Mouse (Mus musculus) regulatory T cell (primary cell): ENCODE results near the gene Dnajb13.

ENCODE experiments used
- in situ Hi-C: fragments of 300-600 bp; cut with MboI, MseI; formaldehyde crosslinking; loops from one replicate; pipeline ENCODE4 v1.15.1; 2025; ENCODE audit warnings: high pct_unique_total_duplicates

Dnajb13 gene

DNA sequence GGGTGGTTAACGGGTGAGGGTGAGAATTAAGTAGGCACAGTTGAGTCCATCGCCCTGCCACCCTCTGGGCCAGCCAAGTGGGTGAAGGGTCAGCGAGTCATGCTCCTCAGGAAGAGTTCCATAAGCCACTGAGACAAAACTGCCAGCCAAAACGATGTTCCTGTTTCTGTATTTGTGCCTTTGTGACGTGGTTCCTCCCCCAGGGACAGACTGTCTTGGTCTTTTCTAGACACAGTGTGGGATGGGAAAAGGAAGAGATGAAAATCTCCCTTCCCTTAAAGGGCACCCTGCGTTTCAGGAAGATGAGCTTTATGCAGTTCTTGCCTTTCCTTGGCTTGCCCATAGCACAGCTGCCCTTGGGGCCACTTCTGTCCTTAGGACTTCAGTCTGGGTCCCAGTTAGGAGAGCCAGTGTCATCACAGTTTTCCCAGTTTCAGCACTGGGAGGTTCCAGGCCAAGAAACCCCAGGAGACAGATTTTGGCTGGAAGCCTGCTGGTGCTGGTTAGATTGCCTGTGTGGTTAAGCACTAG is 53.1 kb downstream of the Dnajb13 start:
- in situ Hi-C loops = no loop called here

DNA sequence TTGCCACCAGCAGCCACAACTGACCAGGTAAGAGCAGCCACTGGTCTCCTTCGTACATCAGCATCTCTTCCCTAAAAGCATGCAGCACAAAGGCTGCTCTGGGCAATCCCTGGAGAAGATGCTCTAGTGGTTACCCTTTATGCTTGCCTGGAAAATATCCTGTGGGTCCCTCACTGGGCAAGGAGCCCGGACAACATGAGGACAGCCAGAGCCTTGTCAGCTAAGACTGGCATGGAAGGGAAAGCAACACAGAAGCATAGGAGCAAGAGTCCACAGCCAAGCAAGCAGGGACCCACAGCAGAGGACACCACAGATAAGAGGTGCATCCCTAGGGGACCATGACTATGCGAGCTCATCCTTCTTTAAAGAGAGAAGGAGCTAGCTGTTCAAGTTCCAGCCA is 54.9 kb downstream of the Dnajb13 start:
- in situ Hi-C loops = no loop called here

DNA sequence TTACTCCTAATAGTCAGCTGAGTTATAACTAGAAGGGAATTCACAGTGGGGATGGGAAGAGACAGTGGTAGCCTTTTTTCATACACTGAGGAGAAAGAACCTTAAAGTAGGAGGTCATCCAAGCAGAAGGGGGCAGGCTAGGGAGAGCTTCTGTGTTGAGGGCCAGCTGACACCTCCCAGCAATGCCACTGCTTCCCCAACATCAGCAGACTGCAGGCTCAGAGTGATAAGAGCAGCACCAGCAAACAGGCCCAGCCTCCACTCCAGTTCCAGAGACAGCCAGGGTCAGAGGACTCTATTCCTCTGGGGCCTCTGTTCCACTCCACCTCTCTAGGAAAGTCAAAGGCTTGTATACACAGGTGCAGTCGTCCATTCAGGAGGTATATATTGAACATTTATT is 56.6 kb downstream of the Dnajb13 start:
- in situ Hi-C loops = no loop called here
